Mouse (Mus musculus) hindbrain, embryonic 14.5 days (tissue): ENCODE results near the gene Haus4. TPM values are rescaled to one million over a fixed set of nuclear protein-coding genes. Genes with fewer than 3 reads are reported as not detected.

Experiments used
- ATAC-seq: fragments of 200-750 bp; cut with Nextera tagmentation; 2 replicates; pipeline ENCODE4 v1.8.0; 2017; ENCODE audit warnings: moderate number of reproducible peaks, mild to moderate bottlenecking, moderate TSS enrichment, moderate library complexity; ENCODE audit not compliant: low FRiP score
- DNase-seq: peaks from one replicate; pipeline ENCODE4 v3.0.0-alpha.2; 2015; ENCODE audit warnings: low spot score
- H3K27ac ChIP-seq: fragments of 300-500 bp; sonication (generic); 2 replicates; pipeline ENCODE4 v1.5.1; 2014; ENCODE audit warnings: mild to moderate bottlenecking, moderate library complexity
- H3K27me3 ChIP-seq: fragments of 300-500 bp; sonication (generic); 2 replicates; pipeline ENCODE4 v1.6.1; 2014; ENCODE audit warnings: mild to moderate bottlenecking, low read length, mixed read lengths; ENCODE audit not compliant: control insufficient read depth, insufficient read depth
- H3K36me3 ChIP-seq: fragments of 300-500 bp; sonication (generic); replicated peaks from 2 replicates; pipeline ENCODE4 v1.6.1; 2014; ENCODE audit not compliant: control insufficient read depth, insufficient read depth
- H3K4me1 ChIP-seq: fragments of 300-500 bp; sonication (generic); replicated peaks from 2 replicates; pipeline ENCODE4 v1.6.1; 2014; ENCODE audit warnings: antibody characterized with exemption, low read length, mixed read lengths; ENCODE audit not compliant: control insufficient read depth, insufficient read depth
- H3K4me2 ChIP-seq: fragments of 300-500 bp; sonication (generic); replicated peaks from 2 replicates; pipeline ENCODE4 v1.6.1; 2014; ENCODE audit warnings: mild to moderate bottlenecking, moderate library complexity
- H3K4me3 ChIP-seq: fragments of 300-500 bp; sonication (generic); replicated peaks from 2 replicates; pipeline ENCODE4 v1.5.1; 2014; ENCODE audit warnings: mild to moderate bottlenecking, low read length
- H3K9ac ChIP-seq: fragments of 300-500 bp; sonication (generic); 2 replicates; pipeline ENCODE4 v1.6.1; 2014
- H3K9me3 ChIP-seq: fragments of 300-500 bp; sonication (generic); 2 replicates; pipeline ENCODE4 v1.6.1; 2016; ENCODE audit warnings: low read length; ENCODE audit not compliant: control insufficient read depth
- WGBS: fragments of 180-500 bp; shearing (Covaris S2); extraction: QIAGEN DNeasy Blood & Tissue Kit; methylation state at CpG from one replicate; pipeline ENCODE4 v1.1.7; 2014; 5-methylcytosine and 5-hydroxymethylcytosine counted together
- polyA plus RNA-seq: library from polyadenylated mRNA; unstranded; fragments of >200 nt; fragmentation: Nextera tagmentation; extraction: Ambion mirVana; gene quantifications from 2 replicates; pipeline ENCODE4 v1.2.1, GENCODE M21; 2014

Haus4 gene
- polyA plus RNA-seq, 1 experiment from 2014 or later: 15.3 TPM

DNA sequence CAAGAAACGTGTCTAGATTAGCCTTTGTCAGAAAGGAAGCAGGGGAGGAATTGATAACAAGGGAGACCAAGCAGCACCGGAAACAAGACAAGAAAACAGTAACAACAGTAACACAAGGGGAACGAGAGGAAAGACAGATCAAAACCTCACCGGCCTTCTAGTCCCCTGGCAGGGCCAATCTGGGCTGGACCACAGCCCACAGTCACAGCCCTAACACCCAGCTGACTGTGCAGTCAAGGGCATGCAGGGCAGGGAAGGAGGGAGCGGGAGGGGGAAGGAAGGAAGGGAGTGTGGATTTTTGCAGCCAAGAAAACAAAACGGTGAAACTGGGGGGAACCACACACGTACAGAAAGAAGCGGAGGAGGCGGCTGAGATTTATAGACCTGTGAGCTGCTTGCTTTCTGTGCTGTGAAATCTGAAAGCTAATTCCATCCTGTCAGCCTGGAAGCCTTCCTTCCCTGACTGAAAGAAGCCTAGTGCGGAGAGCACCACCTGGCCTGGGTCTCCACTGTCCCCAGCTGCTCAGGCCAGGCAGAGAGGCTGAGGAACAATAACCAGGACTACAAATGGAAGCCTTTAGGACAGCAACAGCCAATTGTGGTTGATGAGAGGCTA lies 38.0 kb upstream of the Haus4 start:
- no peak for ATAC-seq
- no peak overlapping the region for H3K4me2 ChIP-seq
- no peaks in the 10 kb centered on the region for H3K9me3 ChIP-seq
- no peak overlapping the region for H3K4me3 ChIP-seq
- peaks cover 3% of the 10 kb centered on the region; the same call in 1 of the 2 replicates for H3K36me3 ChIP-seq
- H3K4me1 ChIP-seq: no peaks in the 10 kb centered on the region
- H3K9ac ChIP-seq: no peak overlapping the region
- DNase-seq: no peak
- 0 out of 2 replicates have a peak overlapping the region, but pooled peaks have one; percentile 5 for H3K27ac ChIP-seq
- 61% methylated on average over 10 of the region's 10 CpGs for WGBS
- H3K27me3 ChIP-seq: no peaks in the 10 kb centered on the region

DNA sequence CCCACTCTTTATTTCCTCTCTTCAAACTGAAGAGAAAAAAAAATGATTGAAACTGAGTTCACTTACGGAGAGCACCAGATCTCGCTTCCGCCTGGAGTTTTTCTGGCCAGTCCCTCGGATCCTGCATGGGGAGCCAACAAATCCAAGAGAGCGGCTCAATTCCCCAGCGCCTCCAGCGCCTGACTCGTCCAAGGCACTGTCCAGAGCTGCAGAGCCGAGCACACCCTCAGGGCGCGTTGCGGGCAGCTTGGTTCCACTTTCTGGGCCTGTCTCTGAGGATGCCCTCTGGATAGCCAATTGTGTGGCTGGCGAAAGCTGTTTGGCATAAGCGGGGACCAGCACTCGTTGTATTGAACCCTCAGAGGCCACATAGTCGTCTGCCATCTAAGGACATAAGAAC lies 36.6 kb upstream of the Haus4 start:
- Histone ChIP-seq H3K9me3 (no peaks in the 10 kb centered on the region), H3K27me3 (no peaks in the 10 kb centered on the region), H3K4me3 (no peak overlapping the region), H3K4me1 (no peaks in the 10 kb centered on the region), H3K36me3 (peaks cover 3% of the 10 kb centered on the region; the same call in 1 of the 2 replicates), H3K27ac (no peak overlapping the region), H3K9ac (no peak overlapping the region), H3K4me2 (no peak overlapping the region)
- 93% methylated on average over 16 of the region's 16 CpGs for WGBS
- ATAC-seq: no peak
- no peak for DNase-seq

DNA sequence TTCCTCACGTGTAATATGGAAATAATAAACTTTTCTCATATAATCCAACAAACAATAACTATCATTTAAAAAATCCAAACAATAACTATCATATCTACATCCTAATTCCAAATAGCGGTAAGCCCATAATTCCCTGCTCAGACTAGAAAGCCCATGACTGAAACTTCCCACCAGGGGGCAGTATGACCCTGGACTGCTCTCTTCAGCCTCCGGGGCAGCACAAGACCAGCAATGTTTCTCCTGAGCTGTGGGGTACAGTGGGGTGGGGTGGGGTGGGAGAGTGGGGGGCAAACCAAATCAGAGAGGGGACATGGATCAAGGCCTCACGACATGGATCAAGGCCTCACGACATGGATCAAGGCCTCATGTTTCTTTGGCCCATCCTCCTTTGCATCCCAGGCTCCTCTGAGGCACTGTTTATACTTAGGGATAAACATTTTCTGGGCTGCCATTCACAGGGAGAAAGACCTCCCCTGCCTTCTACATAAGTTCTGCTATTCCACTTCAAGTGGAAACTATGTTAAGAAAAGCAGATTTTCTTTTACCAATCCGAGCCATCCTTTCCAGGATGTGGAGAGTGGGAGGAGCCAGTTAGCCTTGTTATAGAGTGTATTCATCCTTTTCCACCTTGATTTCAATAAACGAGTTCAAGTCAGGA lies 29.4 kb upstream of the Haus4 start:
- Histone ChIP-seq H3K36me3 (peaks cover 18% of the 10 kb centered on the region; the same call in 1 of the 2 replicates), H3K4me2 (no peak overlapping the region), H3K27ac (no peak overlapping the region), H3K27me3 (peaks cover 2% of the 10 kb centered on the region; the same call in 1 of the 2 replicates), H3K4me3 (no peak overlapping the region), H3K9ac (no peak overlapping the region), H3K4me1 (no peaks in the 10 kb centered on the region), H3K9me3 (no peaks in the 10 kb centered on the region)
- peak; percentile 76 for DNase-seq
- WGBS: 46% methylated on average over 7 of the region's 7 CpGs
- peak; percentile 24; the same call in 1 of the 2 replicates for ATAC-seq

DNA sequence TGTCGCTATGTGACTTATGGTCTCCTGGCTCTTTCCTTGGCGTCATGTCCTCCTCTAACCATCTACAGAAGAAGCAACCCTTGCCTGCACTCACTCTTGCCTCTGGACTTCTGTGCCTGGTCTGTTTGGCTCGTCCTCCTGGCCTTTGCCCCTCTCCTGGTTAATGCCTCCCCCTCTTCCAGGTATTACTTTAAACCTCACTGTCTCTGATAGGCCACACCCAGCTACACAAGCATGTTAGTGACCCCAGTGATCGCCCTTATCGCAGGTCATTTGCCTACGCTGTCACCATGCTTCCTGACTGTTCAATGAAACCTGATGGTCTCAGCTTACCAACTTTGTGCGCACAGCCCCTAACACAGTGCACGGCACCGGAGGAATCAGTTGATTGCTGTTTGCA lies 28.1 kb upstream of the Haus4 start:
- no peak overlapping the region for H3K4me2 ChIP-seq
- DNase-seq: no peak
- WGBS: 91% methylated on average over 9 of the region's 9 CpGs
- H3K9ac ChIP-seq: no peak overlapping the region
- no peaks in the 10 kb centered on the region; the same call in 1 of the 2 replicates for H3K4me1 ChIP-seq
- H3K27me3 ChIP-seq: peaks cover 7% of the 10 kb centered on the region; the same call in 1 of the 2 replicates
- no peak overlapping the region for H3K4me3 ChIP-seq
- no peak for ATAC-seq
- no peak overlapping the region for H3K27ac ChIP-seq
- no peaks in the 10 kb centered on the region for H3K9me3 ChIP-seq
- H3K36me3 ChIP-seq: peaks cover 18% of the 10 kb centered on the region; the same call in 1 of the 2 replicates

DNA sequence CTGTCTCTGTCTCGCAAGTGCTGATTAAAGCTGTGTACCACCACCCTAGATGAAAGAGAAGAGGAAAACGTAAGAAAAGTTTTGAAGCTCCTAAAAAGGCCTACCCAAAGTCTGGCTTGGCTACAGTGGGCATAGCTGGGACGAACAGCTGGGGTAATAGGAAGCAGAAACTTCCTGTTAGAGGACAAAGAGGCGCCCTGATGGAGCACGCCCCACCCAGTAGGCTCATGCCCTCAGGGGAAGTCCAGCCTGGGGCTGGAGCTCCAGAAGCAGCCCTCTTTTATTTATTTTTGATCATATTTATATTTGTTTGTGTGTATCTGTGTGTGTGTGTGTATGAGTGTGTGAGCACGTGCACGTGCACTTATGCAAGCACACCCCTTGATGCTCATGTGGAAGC lies 25.2 kb upstream of the Haus4 start:
- Histone ChIP-seq H3K4me1 (peaks cover 13% of the 10 kb centered on the region; the same call in 1 of the 2 replicates), H3K27ac (no peak overlapping the region), H3K27me3 (peaks cover 32% of the 10 kb centered on the region), H3K9me3 (no peaks in the 10 kb centered on the region), H3K4me2 (no peak overlapping the region), H3K4me3 (no peak overlapping the region), H3K9ac (no peak overlapping the region), H3K36me3 (peaks cover 12% of the 10 kb centered on the region; the same call in 1 of the 2 replicates)
- 89% methylated on average over 7 of the region's 7 CpGs for WGBS
- ATAC-seq (no peak), DNase-seq (no peak)

DNA sequence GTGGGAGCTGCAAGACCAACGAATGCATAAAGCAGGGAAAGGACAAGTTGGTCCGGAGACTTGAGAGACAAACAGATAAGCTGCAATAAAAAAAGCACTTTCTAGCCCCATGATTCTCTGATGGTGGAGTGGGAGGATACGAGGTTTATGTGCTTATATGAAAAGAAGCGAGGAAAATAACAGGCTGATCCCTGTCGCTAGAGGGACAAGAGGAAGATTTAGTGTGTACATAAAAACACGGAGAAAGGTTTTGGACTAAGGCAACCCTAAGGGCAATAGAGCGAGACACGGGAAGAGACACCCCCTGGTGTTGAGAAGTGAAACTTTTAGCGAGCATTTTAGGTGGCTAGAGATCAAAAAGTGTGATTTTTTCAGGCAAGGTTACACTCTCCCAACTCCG lies 23.6 kb upstream of the Haus4 start:
- WGBS: 1% methylated on average over 10 of the region's 10 CpGs
- peak overlapping the region; percentile 63 for H3K4me3 ChIP-seq
- ATAC-seq (no peak), DNase-seq (peak; percentile 45)
- H3K4me1 ChIP-seq: peaks cover 24% of the 10 kb centered on the region; the same call in 1 of the 2 replicates
- peak overlapping the region; percentile 75 for H3K4me2 ChIP-seq
- peaks cover 2% of the 10 kb centered on the region; the same call in 1 of the 2 replicates for H3K36me3 ChIP-seq
- peaks cover 40% of the 10 kb centered on the region for H3K27me3 ChIP-seq
- peak overlapping the region; percentile 65 for H3K9ac ChIP-seq
- H3K9me3 ChIP-seq: no peaks in the 10 kb centered on the region
- H3K27ac ChIP-seq: peak overlapping the region; percentile 70; the same call in 1 of the 2 replicates

DNA sequence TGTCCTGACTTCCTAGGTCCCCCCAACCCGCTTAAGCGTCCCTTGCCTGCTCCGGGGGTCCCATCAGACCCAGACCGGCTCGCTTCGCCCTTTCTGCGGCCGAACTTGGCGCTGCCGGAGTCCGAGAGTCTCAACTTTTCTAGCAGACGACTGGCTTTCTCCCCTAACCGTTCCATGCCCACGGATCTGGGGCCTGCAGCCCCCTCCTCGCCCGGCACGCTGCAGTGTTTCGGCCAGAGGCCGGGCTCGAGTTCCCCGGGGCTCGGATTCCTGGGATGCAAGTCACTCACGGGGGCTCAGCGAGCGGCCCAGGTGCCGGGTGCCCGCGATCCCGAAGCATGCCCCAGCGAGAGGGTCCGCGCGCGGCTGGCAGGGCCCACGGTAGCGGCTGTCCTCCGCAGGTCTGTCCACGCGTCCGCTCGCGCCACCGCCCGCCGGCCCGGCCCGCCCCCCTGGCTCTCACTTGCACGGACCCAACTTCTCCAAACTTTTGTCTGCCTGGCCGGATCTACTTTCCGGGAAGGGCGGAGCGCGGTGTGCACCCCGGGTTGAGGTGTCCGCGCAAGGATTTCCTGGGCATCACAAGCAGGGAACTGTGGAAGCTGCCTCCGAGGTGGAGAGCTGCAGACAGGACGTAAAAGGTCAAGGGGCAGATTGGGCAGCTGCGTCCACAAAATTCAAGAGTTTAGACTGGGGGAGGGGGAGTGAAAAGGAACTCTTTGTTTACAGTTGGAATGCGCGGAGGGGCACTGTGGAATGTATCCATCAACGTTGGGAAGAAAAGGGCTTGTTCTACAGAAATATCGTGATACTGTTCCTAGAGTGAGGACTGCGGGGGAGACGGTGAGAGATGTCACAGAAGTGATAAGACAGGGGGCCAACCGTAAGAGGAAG lies 22.9 kb upstream of the Haus4 start, which contains the start of gene Ajuba:
Gene Ajuba, minus strand, starts transcription at position 470 of the 894 bp plus-strand sequence.
- Histone ChIP-seq H3K27ac (peak within 1 kb of the TSS; percentile 70), H3K4me1 (peaks cover 28% of the 10 kb centered on the region; the same call in 1 of the 2 replicates), H3K4me3 (peak within 1 kb of the TSS; percentile 63), H3K27me3 (peaks cover 42% of the 10 kb centered on the region), H3K9me3 (no peaks in the 10 kb centered on the region), H3K36me3 (no peaks in the 10 kb centered on the region), H3K9ac (peak within 1 kb of the TSS; percentile 65), H3K4me2 (peak within 1 kb of the TSS; percentile 75)
- peak; percentile 80 for DNase-seq
- ATAC-seq: peak; percentile 67
- under 1% methylated on average over 66 of the region's 66 CpGs for WGBS

DNA sequence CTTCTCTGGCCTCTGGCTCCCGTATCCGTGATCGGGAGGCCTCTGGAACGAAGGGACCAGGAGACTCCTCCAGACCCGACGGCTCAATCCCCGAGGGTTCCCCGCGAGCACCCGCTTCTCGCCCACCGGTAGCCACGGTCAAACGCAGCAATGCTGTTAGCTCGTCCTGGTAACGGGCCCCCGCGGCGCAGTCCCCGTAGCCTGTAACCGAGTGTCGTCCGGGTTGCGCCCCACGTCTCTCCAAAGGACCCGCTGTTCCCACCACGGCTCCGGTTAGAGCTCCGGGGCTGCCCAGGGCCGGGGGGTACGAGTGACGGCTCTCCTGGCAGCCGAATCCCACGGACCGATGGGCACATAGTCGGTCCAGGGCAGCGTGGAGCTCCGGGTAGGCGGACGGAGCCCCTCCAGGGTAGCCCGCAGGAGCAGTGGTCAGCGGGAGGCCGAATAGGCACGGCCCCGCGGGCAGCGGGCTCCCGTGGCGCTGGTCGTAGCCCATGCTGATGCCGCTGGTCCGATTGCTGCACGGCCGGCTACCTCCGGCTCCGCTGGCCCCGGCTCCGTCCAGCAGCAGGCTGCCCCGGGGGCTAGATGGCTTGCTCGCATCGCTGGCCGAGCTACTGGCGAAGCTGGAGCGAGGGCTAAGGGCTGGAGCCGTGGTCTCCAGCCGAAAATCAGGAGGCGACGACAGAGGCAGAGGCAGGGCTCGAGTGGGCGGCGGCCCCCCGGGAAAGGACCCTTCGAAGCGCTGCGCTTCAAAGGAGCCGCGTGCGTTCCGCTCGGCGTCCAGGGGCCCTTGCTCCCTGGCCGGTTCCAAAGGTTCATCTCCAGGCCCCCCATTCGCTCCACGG lies 22.0 kb upstream of the Haus4 start:
- DNase-seq (no peak), ATAC-seq (0 out of 2 replicates have a peak, but pooled peaks have one; percentile 2)
- Histone ChIP-seq H3K9ac (peak overlapping the region; percentile 65), H3K9me3 (no peaks in the 10 kb centered on the region), H3K27me3 (peaks cover 42% of the 10 kb centered on the region), H3K4me1 (peaks cover 28% of the 10 kb centered on the region; the same call in 1 of the 2 replicates), H3K36me3 (no peaks in the 10 kb centered on the region), H3K27ac (peak overlapping the region; percentile 70; the same call in 1 of the 2 replicates), H3K4me2 (peak overlapping the region; percentile 75), H3K4me3 (peak overlapping the region; percentile 63)
- WGBS: under 1% methylated on average over 78 of the region's 84 CpGs
